Mouse (Mus musculus): Measurements from ENCODE around the gene Mfsd12.

Gene Mfsd12

DNA sequence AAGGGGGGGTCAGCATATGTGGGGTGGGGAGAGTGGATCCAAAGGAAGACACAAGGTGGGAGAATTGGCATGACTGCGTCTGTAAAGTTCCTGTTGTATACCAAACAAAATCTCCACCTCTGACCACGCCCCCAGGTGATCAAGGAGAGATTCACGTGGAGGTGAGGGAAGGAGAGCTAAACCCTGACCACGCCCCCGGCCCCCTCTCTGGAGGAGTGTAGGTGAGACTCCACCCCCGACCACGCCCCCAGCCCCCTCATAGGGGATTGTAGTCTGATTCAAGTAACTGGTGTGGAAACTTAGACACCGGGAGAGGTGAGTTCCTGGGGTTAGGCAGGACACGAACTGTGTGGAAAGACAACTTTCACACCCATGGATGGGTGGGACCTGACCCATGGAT lies 46.8 kb downstream of the Mfsd12 start:
- no peak for DNase-seq

DNA sequence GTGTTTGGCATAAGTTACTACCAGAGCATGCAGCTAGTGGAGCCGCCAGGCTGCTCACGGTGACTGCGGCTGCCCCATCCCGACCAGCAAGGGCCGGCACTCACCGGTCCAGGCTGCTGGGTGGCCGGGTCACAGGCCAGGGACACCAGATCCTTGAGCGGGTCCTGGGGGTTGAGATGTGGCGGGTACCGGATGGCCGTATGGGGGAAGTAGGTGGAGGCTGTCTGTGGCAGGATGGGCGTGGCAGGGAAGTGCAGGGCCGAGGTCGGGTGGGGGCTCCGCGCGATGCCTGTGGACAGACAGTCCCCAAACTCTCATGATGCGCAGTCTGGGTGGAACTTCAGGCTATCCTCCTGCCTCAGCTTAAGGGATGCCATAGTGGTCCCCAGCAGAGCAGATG lies 47.4 kb downstream of the Mfsd12 start:
- DNase-seq = no peak

DNA sequence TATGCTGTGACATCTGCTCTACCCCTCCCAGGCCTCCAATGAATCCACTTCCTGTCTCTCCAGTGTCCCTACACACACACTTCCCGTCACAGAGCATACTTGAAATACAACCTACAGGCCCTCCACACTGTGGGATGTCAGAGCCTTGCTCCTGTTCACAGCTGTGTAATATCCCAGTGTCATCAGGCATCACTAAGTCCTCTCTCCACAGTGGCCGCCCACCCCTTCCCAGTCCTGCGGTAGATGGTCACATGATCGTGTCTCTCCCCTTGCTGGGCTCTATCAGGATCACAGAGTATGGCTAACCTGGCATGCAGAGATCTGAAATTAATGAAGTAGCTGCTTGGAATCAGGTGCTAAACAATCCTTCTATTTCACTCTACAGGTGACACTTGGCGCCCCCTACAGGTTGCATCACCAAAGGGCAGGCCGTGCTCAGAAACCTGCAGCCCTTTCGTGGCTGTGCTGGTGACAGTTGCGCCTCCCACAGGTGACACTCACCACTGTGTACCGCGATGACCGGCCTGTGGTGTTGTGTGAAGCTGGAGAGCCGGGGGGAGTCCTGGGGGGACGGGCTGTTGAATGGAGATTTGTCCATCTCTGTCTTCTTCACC lies 48.4 kb downstream of the Mfsd12 start:
- DNase-seq = peak; percentile 74

DNA sequence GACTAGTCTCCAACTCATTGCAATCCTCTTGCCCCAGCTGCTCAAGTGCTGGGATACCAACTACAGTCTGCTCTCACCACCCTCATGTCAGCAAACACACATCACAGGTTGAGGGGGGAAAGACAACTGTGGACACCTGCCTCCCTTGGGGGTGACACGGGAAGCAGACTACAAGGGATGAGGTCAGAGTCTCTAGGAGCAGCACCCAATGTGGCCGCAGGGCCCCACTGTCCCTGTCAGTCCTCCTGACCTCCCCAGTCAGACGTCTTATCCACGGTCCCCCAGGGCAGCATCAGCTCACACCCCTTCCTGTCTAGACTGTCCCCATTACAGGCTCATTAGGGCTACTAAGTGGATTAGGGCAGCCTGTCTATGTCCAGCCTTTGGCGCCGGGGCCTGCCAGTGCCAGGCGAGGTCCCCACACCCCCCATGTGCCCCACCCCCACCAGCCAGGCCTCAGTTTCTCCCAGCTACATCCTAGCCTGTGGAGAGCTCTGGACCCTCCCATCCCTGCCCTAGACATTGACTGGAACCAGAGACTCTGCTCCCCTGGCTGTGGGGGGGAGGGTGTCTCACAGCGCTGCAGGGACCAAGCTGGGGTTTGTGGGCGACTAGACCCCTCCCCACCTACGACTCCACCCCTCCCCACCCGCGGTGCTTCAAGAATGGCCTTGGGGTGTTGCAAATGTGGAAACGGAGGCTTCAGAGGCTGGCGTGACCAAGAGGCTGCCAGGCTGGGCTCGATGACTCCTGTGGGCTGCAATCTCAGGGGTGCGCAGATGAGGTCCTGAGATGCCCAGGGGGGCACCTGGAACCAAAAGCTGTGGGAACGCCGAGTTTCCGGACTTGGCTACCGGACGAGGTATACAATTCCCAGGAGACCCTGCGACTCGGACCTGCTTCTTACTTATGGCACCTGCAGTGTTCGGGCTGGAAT lies 49.5 kb downstream of the Mfsd12 start:
- DNase-seq = no peak

DNA sequence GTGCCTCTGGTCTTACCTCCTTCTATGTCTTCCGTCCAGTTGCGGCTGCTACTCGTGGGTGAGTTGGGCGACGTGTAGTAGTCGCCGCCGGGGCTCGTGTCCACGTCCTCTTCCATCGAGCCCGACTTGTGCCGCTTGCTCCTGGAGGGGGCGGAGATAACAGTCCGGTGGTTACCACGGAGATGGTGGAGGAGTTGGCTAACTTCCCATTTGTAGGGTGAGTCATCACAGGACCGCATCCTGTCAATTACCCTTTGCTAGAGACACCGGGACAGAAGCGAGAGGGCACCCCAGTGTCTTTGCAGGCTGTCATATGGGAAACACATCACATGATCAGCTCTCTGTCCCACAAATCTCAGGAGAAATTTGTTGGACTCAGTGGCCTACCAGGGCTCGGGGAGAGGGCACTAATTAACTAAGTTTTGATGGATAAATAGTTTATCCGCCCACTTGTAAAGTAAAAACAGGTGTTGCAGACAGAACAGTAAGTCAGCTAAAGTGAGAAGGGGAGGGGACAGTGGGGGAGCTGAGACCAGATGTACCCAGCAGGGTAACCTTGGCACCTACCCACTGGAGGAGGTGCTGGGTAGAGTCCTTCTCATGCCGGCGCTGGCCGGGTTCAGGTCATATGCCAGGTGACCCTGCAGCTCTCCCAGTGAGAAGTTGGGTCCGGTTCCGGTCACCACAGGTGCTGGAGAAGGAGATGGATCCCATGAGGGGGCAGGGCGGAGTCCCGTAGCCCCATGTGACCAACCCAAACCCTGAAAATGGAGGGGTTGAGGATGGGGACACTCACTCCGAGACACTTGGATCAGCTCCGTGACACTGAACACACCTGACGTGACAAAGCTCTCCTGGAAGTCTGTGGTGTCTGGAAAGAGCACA lies 50.5 kb downstream of the Mfsd12 start:
- DNase-seq = peak; percentile 84

DNA sequence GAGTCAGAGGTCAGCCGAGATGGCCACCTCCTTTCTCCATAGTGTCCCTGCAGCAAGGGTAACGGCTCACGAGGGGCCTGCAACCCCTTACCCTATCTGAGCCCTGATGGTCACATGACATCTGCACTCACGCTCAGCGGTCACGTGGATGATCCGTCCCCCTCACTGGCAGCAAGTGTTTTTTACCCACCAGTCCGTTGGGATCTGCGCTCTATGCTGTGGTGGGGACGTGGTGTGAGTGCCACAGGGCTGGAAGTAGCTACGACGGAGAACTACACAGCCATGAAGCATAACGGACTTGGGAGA lies 51.1 kb downstream of the Mfsd12 start:
- DNase-seq = peak; percentile 45

DNA sequence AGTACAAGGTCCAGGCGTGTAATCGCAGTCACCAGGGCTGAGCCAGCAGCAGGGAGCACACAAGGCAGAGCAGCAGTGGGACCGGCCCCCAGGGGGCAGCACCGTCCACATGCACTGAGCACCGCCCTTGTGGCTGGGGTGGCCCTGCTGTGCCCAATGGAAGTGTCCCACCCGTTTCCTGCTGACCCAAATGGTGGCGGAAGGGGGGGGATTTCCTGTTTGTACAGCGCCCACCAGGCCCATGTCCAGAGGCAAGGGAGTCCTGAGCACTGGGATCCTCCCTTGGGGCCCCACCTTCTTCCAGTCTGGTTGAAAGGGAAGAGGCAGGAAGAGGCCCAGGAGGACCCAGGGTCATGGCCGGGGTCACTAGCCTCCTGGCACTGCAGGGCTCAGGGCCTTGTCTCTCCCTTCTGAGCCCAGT lies 51.6 kb downstream of the Mfsd12 start:
- DNase-seq = peak; percentile 89

DNA sequence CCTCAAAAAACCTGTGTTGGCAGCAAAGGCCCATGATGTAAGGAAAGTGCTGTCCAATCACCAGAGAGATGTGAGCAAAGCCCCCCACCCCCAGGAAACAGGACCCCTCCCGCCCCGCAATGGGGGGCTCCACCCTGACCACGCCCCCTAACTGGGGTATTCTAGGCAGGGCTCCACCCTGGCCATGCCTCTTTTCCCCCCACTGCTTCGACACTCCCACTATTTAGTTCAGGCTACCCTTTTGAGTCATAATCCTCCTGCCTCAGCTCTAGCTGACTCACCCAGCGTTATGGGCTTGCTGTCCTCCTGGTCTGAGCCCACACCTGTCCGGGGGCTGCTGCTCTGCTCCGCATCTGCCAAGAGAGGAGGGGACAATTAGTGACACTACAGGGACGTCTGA lies 52.0 kb downstream of the Mfsd12 start:
- no peak for DNase-seq

DNA sequence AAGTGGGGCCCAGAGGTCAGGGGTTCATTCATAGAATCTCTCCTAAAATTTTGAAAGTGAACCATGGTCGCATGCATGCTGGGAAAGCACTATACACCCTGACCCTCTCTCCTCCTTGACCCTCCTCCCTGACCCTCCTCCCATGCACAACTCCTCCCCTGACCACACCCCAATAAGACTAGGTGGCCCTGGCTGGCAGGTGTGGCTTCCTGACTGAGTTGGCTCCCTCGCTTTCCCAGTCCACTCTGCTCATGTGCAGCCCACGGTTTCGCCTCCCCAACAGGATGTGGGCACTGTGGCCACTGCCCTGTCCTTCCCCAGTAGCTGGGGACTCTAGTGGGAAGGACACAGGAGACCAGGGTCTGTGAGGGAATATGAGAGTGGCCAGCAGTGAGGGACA lies 53.1 kb downstream of the Mfsd12 start:
- DNase-seq = peak; percentile 51

DNA sequence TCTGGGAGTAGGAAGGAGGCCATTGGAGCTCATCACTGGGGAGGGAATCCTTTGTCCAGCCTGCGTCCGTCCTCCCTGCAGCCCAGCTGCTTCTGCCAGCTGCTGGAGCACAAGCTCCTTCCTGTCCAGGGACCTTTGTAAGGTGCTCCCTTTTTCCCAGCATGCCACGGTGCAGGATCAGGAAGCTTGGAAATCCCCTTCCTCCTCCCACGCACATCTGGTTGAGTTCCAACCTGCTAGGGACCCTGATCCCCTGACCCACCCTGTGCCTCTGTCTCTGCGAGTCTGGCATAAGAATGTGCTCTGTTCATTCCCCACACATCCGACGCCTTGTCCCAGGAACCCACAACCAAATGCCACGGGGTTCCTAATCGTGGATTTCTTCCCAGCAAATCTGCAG lies 53.7 kb downstream of the Mfsd12 start:
- DNase-seq = no peak

DNA sequence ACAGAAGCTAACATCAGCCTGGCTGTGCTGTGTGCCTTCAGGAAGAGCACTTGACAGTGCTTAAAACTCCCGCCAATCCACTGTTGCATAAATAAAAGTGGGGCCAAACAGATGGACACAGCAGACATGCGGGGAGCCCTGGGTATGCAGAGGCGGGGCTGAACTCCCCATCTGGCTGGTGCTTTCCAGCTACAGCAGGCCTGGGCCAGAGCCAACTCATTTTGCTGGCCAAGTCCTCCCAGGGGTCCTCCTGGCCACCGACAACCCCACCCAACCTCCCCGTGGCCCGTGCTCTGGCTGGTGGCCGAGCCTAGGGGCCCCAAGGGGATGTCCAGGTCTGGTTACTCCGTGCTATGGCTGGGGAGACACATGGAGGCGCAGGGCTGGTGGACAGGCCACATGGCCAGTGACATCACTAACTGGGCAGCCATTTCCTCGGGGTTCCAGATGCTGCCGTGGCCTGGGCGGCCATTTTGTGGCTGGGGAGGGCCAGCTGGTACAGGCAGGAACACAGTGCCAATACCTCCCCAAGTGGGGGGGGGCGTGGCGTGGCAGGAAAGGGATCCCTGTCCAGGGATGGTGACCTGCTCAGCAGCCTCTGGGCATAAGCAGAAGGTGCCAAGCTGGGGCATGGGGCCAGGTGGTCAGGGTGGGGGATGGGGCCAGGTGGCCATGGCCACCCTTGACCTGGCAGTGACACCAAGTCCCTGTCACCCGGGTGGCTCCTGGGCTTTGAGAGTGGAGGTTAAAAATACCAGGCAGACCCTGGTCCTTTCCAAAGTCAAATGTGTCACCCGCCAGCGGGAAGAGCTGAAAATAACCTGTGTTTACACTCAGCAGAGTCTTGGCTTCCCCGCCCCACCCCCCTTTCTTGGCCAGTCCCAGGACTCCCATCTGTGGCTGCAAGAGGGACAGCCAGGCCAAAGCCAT lies 54.4 kb downstream of the Mfsd12 start:
- DNase-seq = peak; percentile 87

DNA sequence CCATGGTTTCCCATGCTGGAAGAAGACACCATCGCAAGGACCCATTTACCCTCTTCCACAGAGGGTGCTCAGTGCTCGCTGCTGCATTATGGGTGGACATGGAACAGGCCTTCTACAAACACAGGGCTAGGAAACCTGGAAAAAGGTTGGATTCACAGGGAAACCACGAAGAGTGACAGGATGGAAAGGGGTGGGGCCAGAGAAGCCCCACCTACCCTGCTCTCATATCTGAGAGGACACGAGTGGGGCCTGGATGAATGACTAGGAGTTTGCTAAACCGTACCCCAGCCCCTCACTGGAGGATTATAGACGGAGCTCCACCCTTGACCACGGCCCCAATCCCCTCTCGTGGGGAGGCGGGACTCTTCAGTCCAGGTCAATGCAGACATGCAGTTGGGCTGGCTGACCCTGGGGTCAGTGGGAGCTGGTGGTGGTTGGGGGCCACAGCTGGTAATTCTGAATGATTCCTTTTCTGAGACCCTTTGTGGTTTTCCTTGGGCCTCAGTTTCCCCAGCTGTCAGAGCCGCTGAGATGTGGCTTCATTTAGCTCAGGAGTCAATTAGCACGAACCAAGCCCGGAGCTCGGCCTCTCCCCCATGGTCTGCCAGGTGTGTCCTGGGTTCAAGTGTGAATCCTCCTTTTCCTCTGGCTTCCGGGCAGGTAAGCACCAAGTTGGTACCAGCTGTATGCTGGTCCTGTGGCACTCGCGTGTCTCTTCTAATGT lies 55.5 kb downstream of the Mfsd12 start:
- no peak for DNase-seq

DNA sequence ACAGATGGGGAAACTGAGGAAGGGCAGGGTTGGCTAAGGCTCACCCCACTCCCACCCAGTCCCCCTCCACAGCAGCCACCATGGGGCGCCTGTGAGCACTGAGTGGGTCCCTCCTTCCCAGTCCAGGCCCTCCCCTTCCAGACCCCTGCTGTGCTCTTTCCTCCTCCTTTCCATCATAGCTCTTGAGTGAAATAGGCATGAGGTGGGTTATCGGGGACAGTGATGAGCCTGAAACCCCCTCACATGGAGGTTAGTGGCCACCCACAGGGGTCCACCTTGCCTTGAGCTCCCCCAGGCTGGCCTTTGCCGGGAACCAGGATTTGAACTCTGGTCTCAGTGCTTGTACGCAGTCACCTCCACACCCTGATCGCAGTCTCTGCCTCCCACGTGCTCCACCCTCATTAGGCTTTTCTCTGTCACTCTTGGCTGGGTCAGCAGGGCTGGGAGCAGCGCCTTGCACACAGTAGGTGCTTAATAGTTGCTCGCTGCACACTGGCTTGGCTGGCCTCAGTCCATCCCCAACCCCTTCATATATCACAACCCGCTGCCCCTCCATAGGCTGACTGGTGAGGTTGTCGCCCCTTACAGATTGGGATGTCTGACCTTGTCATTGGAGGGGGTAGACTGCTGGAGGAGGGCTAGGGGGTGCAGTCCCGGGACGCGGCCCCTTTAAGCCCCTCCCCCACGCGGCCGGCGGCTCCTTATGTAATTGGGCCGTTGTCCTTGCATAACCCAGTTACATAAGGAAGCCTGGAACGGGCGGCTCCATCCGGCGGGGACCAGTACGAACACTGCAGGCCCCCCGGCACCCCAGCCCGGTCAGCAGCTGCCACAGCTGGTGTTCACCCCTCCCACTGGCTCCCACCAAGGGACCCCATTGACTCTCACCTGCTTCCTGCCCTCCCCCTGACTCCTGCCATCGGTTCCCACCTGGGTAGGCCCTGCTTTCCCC lies 56.3 kb downstream of the Mfsd12 start:
- peak; percentile 93 for DNase-seq

DNA sequence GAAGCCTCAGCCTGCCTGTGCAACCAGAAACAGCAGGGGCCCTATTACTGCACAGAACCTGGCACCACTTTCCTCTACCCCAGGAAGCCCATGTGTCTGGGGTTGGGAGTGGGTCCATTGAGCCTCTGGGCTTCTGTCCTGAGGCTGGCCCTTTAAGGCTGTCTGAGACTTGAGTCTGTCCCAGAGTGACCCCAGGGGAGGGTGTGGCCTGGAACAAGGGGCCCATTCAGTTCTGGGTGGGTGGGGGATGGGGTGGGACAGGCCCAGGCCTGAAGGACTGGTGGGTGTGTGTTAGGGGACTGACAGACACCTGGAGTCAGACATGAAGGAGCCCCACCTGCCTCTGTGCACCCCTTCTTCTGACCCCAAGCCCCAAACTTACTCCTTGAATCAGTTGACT lies 57.4 kb downstream of the Mfsd12 start:
- DNase-seq = peak; percentile 66

DNA sequence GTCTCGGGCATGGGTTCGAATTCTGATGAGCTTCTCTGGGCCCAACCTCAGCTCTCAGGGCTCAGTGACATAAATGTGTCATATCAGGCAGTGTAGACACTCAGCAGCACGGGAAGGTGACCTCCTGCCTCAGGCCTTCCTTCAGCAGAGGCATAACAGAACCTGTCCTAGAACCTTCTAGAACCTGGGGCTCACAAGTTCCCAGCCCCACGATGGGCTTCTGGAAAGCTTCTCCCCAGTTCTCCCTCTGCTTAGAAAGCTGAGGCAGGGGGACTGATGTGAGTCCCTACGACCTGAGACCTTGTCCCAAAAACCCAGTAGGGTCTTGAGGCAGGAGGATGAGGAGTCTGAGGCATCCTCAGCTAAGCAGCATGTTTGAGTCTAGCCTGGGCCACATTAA lies 57.9 kb downstream of the Mfsd12 start:
- no peak for DNase-seq

All from kidney, adult 18-20 months (tissue).